ENCODE assay signal across 21 mouse cellular contexts in the genomic region with DNA sequence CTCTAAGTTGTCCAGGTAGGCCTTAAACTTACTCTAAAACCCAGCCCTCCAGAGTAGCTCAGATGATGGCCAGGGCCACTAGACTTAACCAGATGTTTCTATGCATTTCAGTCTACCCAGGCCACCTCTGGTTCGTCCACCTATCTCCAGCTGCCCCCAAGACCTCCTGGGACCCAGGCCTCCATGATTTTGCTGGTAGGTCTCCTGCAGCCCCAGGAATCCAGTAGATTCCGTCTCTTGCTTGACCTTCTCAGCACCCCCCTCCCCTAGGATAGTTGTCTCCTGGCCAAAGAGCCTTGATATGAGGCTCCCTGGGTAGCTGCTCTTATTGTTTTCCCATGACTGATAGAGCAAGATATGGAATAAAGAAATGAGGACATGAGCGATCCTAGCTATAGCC. TPM values are rescaled to one million over a fixed set of nuclear protein-coding genes. Genes with fewer than 3 reads are reported as not detected.
DNase-seq lines count a peak whose midpoint lies in the region; ATAC-seq and TF ChIP-seq lines count a peak whose summit lies in the region.
"Had no signal": no experiment of that assay in that cellular context is flagged by ENCODE, and none has a peak within 500 bp of the region (broad histone marks: within the 10 kb centered on the region; RNA-seq: fewer than 3 reads in every experiment).

No protein-coding gene starts in this region.

- H3K4me3 ChIP-seq in forebrain, embryonic 10.5 days: peak overlapping the region; percentile 10; the same call in 1 of the 2 replicates
- no peak overlapping the region for H3K4me3 ChIP-seq in forebrain, postnatal 0 days (ENCODE audit: low read depth, low read length)
- H3K4me3 ChIP-seq in liver, embryonic 12.5 days: no peak overlapping the region
- H3K4me3 ChIP-seq in embryonic facial prominence, embryonic 10.5 days: no peak overlapping the region
- no peak overlapping the region for H3K4me3 ChIP-seq in limb, embryonic 14.5 days (replicated peaks; ENCODE audit: low read length)
- H3K4me3 ChIP-seq: megakaryocyte, embryonic 14.5 days had no signal

- no peak for TF ChIP-seq POLR2A in limb, embryonic 14.5 days (IDR thresholded peaks at IDR 0.05; ENCODE audit: borderline replicate concordance, extremely low read depth, insufficient read depth, insufficient read length)

- no peak overlapping the region for H3K4me2 ChIP-seq in forebrain, postnatal 0 days (ENCODE audit: low read depth)
- no peak overlapping the region for H3K4me2 ChIP-seq in liver, embryonic 12.5 days
- peak overlapping the region; percentile 73; the same call in 1 of the 2 replicates for H3K4me2 ChIP-seq in limb, embryonic 14.5 days (replicated peaks; ENCODE audit: low read depth, low read length, severe bottlenecking)

- TF ChIP-seq CTCF in forebrain, postnatal 0 days (IDR thresholded peaks at IDR 0.05; ENCODE audit: low read depth): no peak

- no peaks in the 10 kb centered on the region for H3K36me3 ChIP-seq in forebrain, embryonic 10.5 days (replicated peaks)
- no peaks in the 10 kb centered on the region for H3K36me3 ChIP-seq in forebrain, postnatal 0 days (ENCODE audit: insufficient read depth)
- H3K36me3 ChIP-seq in liver, embryonic 12.5 days: no peaks in the 10 kb centered on the region
- no peaks in the 10 kb centered on the region for H3K36me3 ChIP-seq in embryonic facial prominence, embryonic 10.5 days (replicated peaks)
- no peaks in the 10 kb centered on the region for H3K36me3 ChIP-seq in limb, embryonic 14.5 days (ENCODE audit: control insufficient read depth, insufficient read depth, low read length)
- H3K36me3 ChIP-seq: heart, embryonic 13.5 days; hindbrain, embryonic 13.5 days; kidney, embryonic 15.5 days; lung, embryonic 15.5 days had no signal

- no peaks in the 10 kb centered on the region for H3K9me3 ChIP-seq in forebrain, embryonic 10.5 days
- H3K9me3 ChIP-seq in forebrain, postnatal 0 days (ENCODE audit: low read length): no peaks in the 10 kb centered on the region
- H3K9me3 ChIP-seq in liver, embryonic 12.5 days (replicated peaks): no peaks in the 10 kb centered on the region
- no peaks in the 10 kb centered on the region for H3K9me3 ChIP-seq in embryonic facial prominence, embryonic 10.5 days
- no peaks in the 10 kb centered on the region for H3K9me3 ChIP-seq in limb, embryonic 14.5 days (ENCODE audit: control insufficient read depth, low read length)
- H3K9me3 ChIP-seq: heart, embryonic 13.5 days; hindbrain, embryonic 13.5 days; kidney, embryonic 15.5 days; lung, embryonic 15.5 days had no signal

- H3K9ac ChIP-seq in forebrain, postnatal 0 days: no peak overlapping the region
- H3K9ac ChIP-seq in liver, embryonic 12.5 days: 0 out of 2 replicates have a peak overlapping the region, but pooled peaks have one; percentile 13
- no peak overlapping the region for H3K9ac ChIP-seq in limb, embryonic 14.5 days (ENCODE audit: low read depth, low read length, severe bottlenecking)
- H3K9ac ChIP-seq: hindbrain, embryonic 13.5 days; kidney, embryonic 15.5 days; liver, embryonic 14.5 days had no signal

- peak overlapping the region; percentile 87 for H3K27ac ChIP-seq in forebrain, embryonic 10.5 days
- no peak overlapping the region for H3K27ac ChIP-seq in forebrain, postnatal 0 days (ENCODE audit: low read depth, low read length)
- H3K27ac ChIP-seq in liver, embryonic 12.5 days: no peak overlapping the region
- peak overlapping the region; percentile 30; the same call in 1 of the 2 replicates for H3K27ac ChIP-seq in embryonic facial prominence, embryonic 10.5 days (replicated peaks)
- no peak overlapping the region for H3K27ac ChIP-seq in limb, embryonic 14.5 days (replicated peaks; ENCODE audit: low read depth, low read length)
- H3K27ac ChIP-seq: heart, adult 2 months; heart, embryonic 13.5 days; kidney, embryonic 15.5 days; liver, embryonic 14.5 days; lung, embryonic 15.5 days had no signal

- WGBS in forebrain, embryonic 10.5 days: 85% methylated on average over 3 of the region's 3 CpGs
- 76% methylated on average over 3 of the region's 3 CpGs for WGBS in forebrain, postnatal 0 days
- WGBS in liver, embryonic 12.5 days (ENCODE audit: insufficient replicate concordance): 72% methylated on average over 3 of the region's 3 CpGs
- WGBS in embryonic facial prominence, embryonic 10.5 days: 89% methylated on average over 3 of the region's 3 CpGs
- WGBS in limb, embryonic 14.5 days: 91% methylated on average over 3 of the region's 3 CpGs

- no peak for ATAC-seq in forebrain, postnatal 0 days
- 0 out of 2 replicates have a peak, but pooled peaks have one; percentile 8 for ATAC-seq in liver, embryonic 12.5 days
- no peak for ATAC-seq in limb, embryonic 14.5 days (ENCODE audit: low FRiP score, low read depth)

- DNase-seq in forebrain, embryonic 10.5 days (ENCODE audit: extremely low spot score, low spot score): no peak
- no peak for DNase-seq in forebrain, postnatal 0 days
- DNase-seq in liver: no peak
- DNase-seq in embryonic facial prominence, embryonic 10.5 days (ENCODE audit: low spot score): no peak
- no peak for DNase-seq in limb, embryonic 14.5 days (ENCODE audit: low spot score)
- no peak for DNase-seq in thymus, postnatal 4 days
- DNase-seq in adrenal gland, postnatal 36 days: no peak
- DNase-seq: adrenal gland, postnatal 25 days; cerebellum, adult 11 months; gastrocnemius, postnatal 36 days; heart, postnatal 14 days; thymus, postnatal 14 days had no signal

- no peaks in the 10 kb centered on the region for H3K27me3 ChIP-seq in forebrain, embryonic 10.5 days (ENCODE audit: poor library complexity, severe bottlenecking)
- no peaks in the 10 kb centered on the region for H3K27me3 ChIP-seq in forebrain, postnatal 0 days (ENCODE audit: insufficient read depth, low read length)
- peaks cover 36% of the 10 kb centered on the region for H3K27me3 ChIP-seq in liver, embryonic 12.5 days (replicated peaks)
- no peaks in the 10 kb centered on the region; the same call in 1 of the 2 replicates for H3K27me3 ChIP-seq in embryonic facial prominence, embryonic 10.5 days (replicated peaks; ENCODE audit: low read depth, poor library complexity, severe bottlenecking)
- no peaks in the 10 kb centered on the region for H3K27me3 ChIP-seq in limb, embryonic 14.5 days (ENCODE audit: control insufficient read depth, insufficient read depth, low read length)
- H3K27me3 ChIP-seq: heart, embryonic 13.5 days; hindbrain, embryonic 13.5 days; kidney, embryonic 15.5 days; lung, embryonic 15.5 days had no signal

- peaks cover 21% of the 10 kb centered on the region for H3K4me1 ChIP-seq in forebrain, embryonic 10.5 days
- H3K4me1 ChIP-seq in forebrain, postnatal 0 days (ENCODE audit: insufficient read depth): peaks cover 6% of the 10 kb centered on the region
- H3K4me1 ChIP-seq in liver, embryonic 12.5 days: peaks cover 10% of the 10 kb centered on the region
- peaks cover 17% of the 10 kb centered on the region for H3K4me1 ChIP-seq in embryonic facial prominence, embryonic 10.5 days
- no peaks in the 10 kb centered on the region; the same call in 1 of the 2 replicates for H3K4me1 ChIP-seq in limb, embryonic 14.5 days (ENCODE audit: control insufficient read depth, insufficient read depth, low read length)

RNA-seq across cellular contexts. Expression of gene Plekha4, which starts 13.0 kb away (rescaled TPM):
- polyA plus RNA-seq in forebrain, embryonic 10.5 days (2016; fragmentation: Nextera tagmentation; extraction: Ambion mirVana): 1.1 and 1.2 TPM in 2 replicates
- total RNA-seq in forebrain, postnatal 0 days (2014; rRNA removed): 1.2 and 2.9 TPM in 2 replicates
- 1.2 and 1.8 TPM in 2 replicates for polyA plus RNA-seq in forebrain, postnatal 0 days (2015; fragmentation: Nextera tagmentation; extraction: Ambion mirVana)
- polyA plus RNA-seq in liver, embryonic 12.5 days (2016; fragmentation: Nextera tagmentation; extraction: Ambion mirVana): 0.80 and 0.87 TPM in 2 replicates
- polyA plus RNA-seq in embryonic facial prominence, embryonic 10.5 days (2016; fragmentation: Nextera tagmentation; extraction: Ambion mirVana): 1.9 and 2.3 TPM in 2 replicates
- 13.1 and 17.2 TPM in 2 replicates for polyA plus RNA-seq in limb, embryonic 14.5 days (2012; rRNA removed)
- 4.3 and 4.6 TPM in 2 replicates for polyA plus RNA-seq in limb, embryonic 14.5 days (2014; fragmentation: Nextera tagmentation; extraction: Ambion mirVana)
- total RNA-seq in adrenal gland, postnatal 36 days (2021): 1 to 10 TPM; 3.5 to 4.2 TPM

RNA-seq across cellular contexts. Expression of gene Ppp1r15a, which starts 13.0 kb away (rescaled TPM):
- 16.4 and 17.7 TPM in 2 replicates for polyA plus RNA-seq in forebrain, embryonic 10.5 days (2016; fragmentation: Nextera tagmentation; extraction: Ambion mirVana)
- total RNA-seq in forebrain, postnatal 0 days (2014; rRNA removed): 17.1 and 23.8 TPM in 2 replicates
- polyA plus RNA-seq in forebrain, postnatal 0 days (2015; fragmentation: Nextera tagmentation; extraction: Ambion mirVana): 23.9 and 26.3 TPM in 2 replicates
- polyA plus RNA-seq in liver, embryonic 12.5 days (2016; fragmentation: Nextera tagmentation; extraction: Ambion mirVana): 157 and 165 TPM in 2 replicates
- 18.6 and 21.6 TPM in 2 replicates for polyA plus RNA-seq in embryonic facial prominence, embryonic 10.5 days (2016; fragmentation: Nextera tagmentation; extraction: Ambion mirVana)
- 27.5 and 29.8 TPM in 2 replicates for polyA plus RNA-seq in limb, embryonic 14.5 days (2012; rRNA removed)
- 21.2 and 22.1 TPM in 2 replicates for polyA plus RNA-seq in limb, embryonic 14.5 days (2014; fragmentation: Nextera tagmentation; extraction: Ambion mirVana)
- 10 to 100 TPM; 45.7 to 68.4 TPM for total RNA-seq in adrenal gland, postnatal 36 days (2021)

RNA-seq across cellular contexts. Expression of gene Hsd17b14, which starts 15.6 kb away (rescaled TPM):
- polyA plus RNA-seq in forebrain, embryonic 10.5 days (2016; fragmentation: Nextera tagmentation; extraction: Ambion mirVana): 0.39 and 0.63 TPM in 2 replicates
- total RNA-seq in forebrain, postnatal 0 days (2014; rRNA removed): not detected in 2 replicates
- polyA plus RNA-seq in forebrain, postnatal 0 days (2015; fragmentation: Nextera tagmentation; extraction: Ambion mirVana): 0.13 and 0.63 TPM in 2 replicates
- polyA plus RNA-seq in liver, embryonic 12.5 days (2016; fragmentation: Nextera tagmentation; extraction: Ambion mirVana): 1.5 and 1.8 TPM in 2 replicates
- 0.87 and 0.92 TPM in 2 replicates for polyA plus RNA-seq in embryonic facial prominence, embryonic 10.5 days (2016; fragmentation: Nextera tagmentation; extraction: Ambion mirVana)
- 1.1 and 1.2 TPM in 2 replicates for polyA plus RNA-seq in limb, embryonic 14.5 days (2012; rRNA removed)
- 0.44 and 0.92 TPM in 2 replicates for polyA plus RNA-seq in limb, embryonic 14.5 days (2014; fragmentation: Nextera tagmentation; extraction: Ambion mirVana)
- 1 to 10 TPM in 1 of 2 experiments, under 1 TPM in 1; 0.56 to 1.2 TPM for total RNA-seq in adrenal gland, postnatal 36 days (2021)
- polyA plus RNA-seq: forebrain, embryonic 16.5 days had no signal

RNA-seq across cellular contexts. Expression of gene Nucb1, which starts 28.9 kb away (rescaled TPM):
- polyA plus RNA-seq in forebrain, embryonic 10.5 days (2016; fragmentation: Nextera tagmentation; extraction: Ambion mirVana): 99.3 and 106 TPM in 2 replicates
- total RNA-seq in forebrain, postnatal 0 days (2014; rRNA removed): 76.8 and 107 TPM in 2 replicates
- 103 and 122 TPM in 2 replicates for polyA plus RNA-seq in forebrain, postnatal 0 days (2015; fragmentation: Nextera tagmentation; extraction: Ambion mirVana)
- 140 and 146 TPM in 2 replicates for polyA plus RNA-seq in liver, embryonic 12.5 days (2016; fragmentation: Nextera tagmentation; extraction: Ambion mirVana)
- 115 and 123 TPM in 2 replicates for polyA plus RNA-seq in embryonic facial prominence, embryonic 10.5 days (2016; fragmentation: Nextera tagmentation; extraction: Ambion mirVana)
- 293 and 299 TPM in 2 replicates for polyA plus RNA-seq in limb, embryonic 14.5 days (2012; rRNA removed)
- polyA plus RNA-seq in limb, embryonic 14.5 days (2014; fragmentation: Nextera tagmentation; extraction: Ambion mirVana): 239 and 254 TPM in 2 replicates
- 100 to 1,000 TPM; 263 to 267 TPM for total RNA-seq in adrenal gland, postnatal 36 days (2021)

RNA-seq across cellular contexts. Expression of gene Bcat2, which starts 30.9 kb away (rescaled TPM):
- polyA plus RNA-seq in forebrain, embryonic 10.5 days (2016; fragmentation: Nextera tagmentation; extraction: Ambion mirVana): 38.2 and 39.1 TPM in 2 replicates
- total RNA-seq in forebrain, postnatal 0 days (2014; rRNA removed): 13.7 and 14.2 TPM in 2 replicates
- 17.7 and 20.2 TPM in 2 replicates for polyA plus RNA-seq in forebrain, postnatal 0 days (2015; fragmentation: Nextera tagmentation; extraction: Ambion mirVana)
- 50.4 and 54.7 TPM in 2 replicates for polyA plus RNA-seq in liver, embryonic 12.5 days (2016; fragmentation: Nextera tagmentation; extraction: Ambion mirVana)
- 51.1 and 51.9 TPM in 2 replicates for polyA plus RNA-seq in embryonic facial prominence, embryonic 10.5 days (2016; fragmentation: Nextera tagmentation; extraction: Ambion mirVana)
- 67.6 and 71.5 TPM in 2 replicates for polyA plus RNA-seq in limb, embryonic 14.5 days (2012; rRNA removed)
- polyA plus RNA-seq in limb, embryonic 14.5 days (2014; fragmentation: Nextera tagmentation; extraction: Ambion mirVana): 57.2 and 60.4 TPM in 2 replicates
- total RNA-seq in adrenal gland, postnatal 36 days (2021): 100 to 1,000 TPM; 165 to 289 TPM

Comparison
In these comparisons a context has a peak if more than half of its experiments do, and no peak if none do; other contexts are left out.
1. H3K27ac ChIP-seq: peak in forebrain, embryonic 10.5 days (single experiment) and embryonic facial prominence, embryonic 10.5 days (single experiment); none in forebrain, postnatal 0 days (single experiment), liver, embryonic 12.5 days (single experiment) and limb, embryonic 14.5 days (single experiment).